In the genomic region with DNA sequence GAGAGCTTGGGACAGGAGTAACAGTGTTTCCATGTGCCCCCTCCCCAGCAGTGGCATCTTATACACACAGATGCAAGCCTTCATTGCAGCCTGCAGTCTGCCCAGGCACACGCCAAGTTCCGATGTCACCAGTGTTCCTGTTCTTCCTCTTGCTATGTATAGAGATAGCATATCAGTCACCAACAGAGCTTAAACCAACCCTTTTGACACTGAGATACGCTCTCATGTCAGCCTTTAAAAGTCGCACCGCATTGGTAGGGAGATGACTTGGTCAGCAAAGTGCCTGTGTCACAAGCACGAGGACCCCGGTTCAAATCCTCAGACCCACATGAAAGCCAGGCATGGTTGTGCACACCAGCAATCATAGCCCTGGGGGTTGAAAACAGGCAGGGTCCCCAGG, we compare ENCODE assay signal across 22 mouse cellular contexts. TPM values are rescaled to one million over a fixed set of nuclear protein-coding genes. Genes with fewer than 3 reads are reported as not detected.
DNase-seq lines count a peak whose midpoint lies in the region; ATAC-seq and TF ChIP-seq lines count a peak whose summit lies in the region.
"Had no signal": no experiment of that assay in that cellular context is flagged by ENCODE, and none has a peak within 500 bp of the region (broad histone marks: within the 10 kb centered on the region; RNA-seq: fewer than 3 reads in every experiment).

No protein-coding gene starts in this region.

- no peaks in the 10 kb centered on the region for H3K79me2 ChIP-seq in MEL (ENCODE audit: control insufficient read depth, insufficient read depth, low read length, poor library complexity)

- H3K27ac ChIP-seq in gastrocnemius, adult 2 months: no peak overlapping the region
- H3K27ac ChIP-seq in MEL (ENCODE audit: control insufficient read depth, low read depth, low read length): peak overlapping the region; percentile 50; the same call in 1 of the 2 replicates
- H3K27ac ChIP-seq: embryonic facial prominence, embryonic 10.5 days; embryonic facial prominence, embryonic 12.5 days had no signal

- H3K36me3 ChIP-seq in MEL (ENCODE audit: control insufficient read depth in 1 of 2, insufficient read depth in 2 of 2, low read length in 2 of 2): no peaks in the 10 kb centered on the region
- H3K36me3 ChIP-seq: embryonic facial prominence, embryonic 10.5 days; embryonic facial prominence, embryonic 12.5 days; G1E had no signal

- DNase-seq in gastrocnemius, adult 2 months: peak; percentile 4
- no peak for DNase-seq in gastrocnemius, postnatal 10 days
- DNase-seq in MEL (ENCODE audit: low read depth, low spot score): peak; percentile 82
- DNase-seq in cerebellum, postnatal 10 days: no peak
- no peak for DNase-seq in spleen, postnatal 14 days (ENCODE audit: low spot score in 2 of 2)
- DNase-seq: adrenal gland, adult 8-10 months; adrenal gland, postnatal 14 days; adrenal gland, postnatal 36 days; cerebellum, adult 11-12 months; cerebellum, adult 2 months; cerebellum, adult 9-11 months; cerebellum, postnatal 25 days had no signal

- TF ChIP-seq RAD21 in MEL (IDR thresholded peaks at IDR 0.05; ENCODE audit: low read depth, low read length): no peak

- no peak overlapping the region for H3K4me3 ChIP-seq in gastrocnemius, adult 2 months
- no peak overlapping the region for H3K4me3 ChIP-seq in MEL (ENCODE audit: control insufficient read depth in 1 of 2, insufficient read depth in 1 of 2, low read depth in 2 of 2, low read length in 2 of 2)
- H3K4me3 ChIP-seq: embryonic facial prominence, embryonic 10.5 days; embryonic facial prominence, embryonic 12.5 days had no signal

- TF ChIP-seq CTCF in gastrocnemius, adult 2 months (IDR thresholded peaks at IDR 0.05): no peak
- TF ChIP-seq CTCF in MEL (IDR thresholded peaks at IDR 0.05 in 2 of 3, conservative IDR thresholded peaks at IDR 0.05 in 1 of 3; ENCODE audit: control insufficient read depth in 1 of 3, insufficient read depth in 1 of 3, low read depth in 2 of 3, low read length in 3 of 3, poor library complexity in 1 of 3, severe bottlenecking in 1 of 3): no peak

- TF ChIP-seq POLR2A in MEL (IDR thresholded peaks at IDR 0.05; ENCODE audit: control insufficient read depth in 1 of 2, insufficient read depth in 1 of 2, low read depth in 1 of 2, low read length in 2 of 2, poor library complexity in 1 of 2): no peak

- peak; percentile 88 to 89 for TF ChIP-seq EP300 in MEL (IDR thresholded peaks at IDR 0.05; ENCODE audit: low read depth in 1 of 2, low read length in 2 of 2)

- no peaks in the 10 kb centered on the region for H3K27me3 ChIP-seq in MEL (ENCODE audit: control insufficient read depth in 1 of 2, insufficient read depth in 2 of 2, low read length in 2 of 2)
- H3K27me3 ChIP-seq: embryonic facial prominence, embryonic 12.5 days; Patski had no signal

- H3K9me3 ChIP-seq in MEL (replicated peaks; ENCODE audit: insufficient read depth, low read length): no peaks in the 10 kb centered on the region
- H3K9me3 ChIP-seq: embryonic facial prominence, embryonic 12.5 days had no signal

- peaks cover 6 to 12% of the 10 kb centered on the region in 2 experiments for H3K4me1 ChIP-seq in MEL (ENCODE audit: control insufficient read depth in 1 of 2, insufficient read depth in 2 of 2, low read length in 2 of 2)
- H3K4me1 ChIP-seq: embryonic facial prominence, embryonic 10.5 days; embryonic facial prominence, embryonic 12.5 days had no signal

- 0 out of 2 replicates have a peak, but pooled peaks have one; percentile 30 for ATAC-seq in common myeloid progenitor, adult 5-6 weeks (replicated peaks; ENCODE audit: low read depth, poor library complexity, severe bottlenecking)
- ATAC-seq in megakaryocyte-erythroid progenitor cell, adult 5-6 weeks (replicated peaks; ENCODE audit: low FRiP score, low TSS enrichment, poor library complexity, severe bottlenecking): peak; percentile 70
- ATAC-seq: activated CD4-positive, CD25-positive, alpha-beta regulatory T cell, adult 4 months; CD4-positive, CD25-positive, alpha-beta regulatory T cell, adult 4 months; forebrain, embryonic 14.5 days; forebrain, embryonic 16.5 days; Patski had no signal

- no peak overlapping the region for H3K9ac ChIP-seq in MEL (ENCODE audit: control insufficient read depth, low read depth, low read length, poor library complexity, severe bottlenecking)
- H3K9ac ChIP-seq: embryonic facial prominence, embryonic 12.5 days had no signal

- intact Hi-C loops in gastrocnemius, adult 2 months (cut with DNase I): no loop called here

TF ChIP-seq in MEL, 35 proteins besides CTCF, POLR2A, EP300 and RAD21:
- TF ChIP-seq TCF12 (IDR thresholded peaks at IDR 0.05; ENCODE audit: low read depth, low read length): peak; percentile 94
- no peak; the same call in 1 of the 2 replicates for TF ChIP-seq SIN3A (IDR thresholded peaks at IDR 0.05; ENCODE audit: low read length)
- TF ChIP-seq KAT2A (conservative IDR thresholded peaks at IDR 0.05; ENCODE audit: low read depth, low read length): no peak
- TF ChIP-seq NELFE (IDR thresholded peaks at IDR 0.05; ENCODE audit: low read depth, low read length): no peak
- no peak for TF ChIP-seq ZNF384 (IDR thresholded peaks at IDR 0.05; ENCODE audit: low read depth, low read length)
- peak; percentile 81; the same call in 1 of the 2 replicates for TF ChIP-seq MXI1 (IDR thresholded peaks at IDR 0.05; ENCODE audit: low read depth, low read length)
- TF ChIP-seq MYC (IDR thresholded peaks at IDR 0.05; ENCODE audit: low read depth, low read length): peak; percentile 76
- TF ChIP-seq BHLHE40 (IDR thresholded peaks at IDR 0.05; ENCODE audit: borderline replicate concordance, low read depth, low read length): no peak
- TF ChIP-seq MAX (IDR thresholded peaks at IDR 0.05; ENCODE audit: low read length): peak; percentile 72
- TF ChIP-seq GATA1 (IDR thresholded peaks at IDR 0.05; ENCODE audit: low read depth, low read length): peak; percentile 90
- peak; percentile 73 for TF ChIP-seq ETS1 (IDR thresholded peaks at IDR 0.05; ENCODE audit: low read depth, low read length)
- 0 out of 2 replicates have a peak, but pooled peaks have one; percentile 26 for TF ChIP-seq RCOR1 (IDR thresholded peaks at IDR 0.05; ENCODE audit: low read depth, low read length)
- peak; percentile 75 for TF ChIP-seq TAL1 (IDR thresholded peaks at IDR 0.05; ENCODE audit: low read length)

RNA-seq across cellular contexts. Expression of a gene that starts 55.0 kb away (rescaled TPM):
- total RNA-seq in gastrocnemius, adult 2 months (2021): under 1 TPM; 0.03 to 0.22 TPM
- total RNA-seq in gastrocnemius, postnatal 10 days (2021): under 1 TPM; 0.07 to 0.19 TPM
- 0.03 and 0.04 TPM in 2 replicates for total RNA-seq in MEL (2012; rRNA removed)
- under 1 TPM in 1 of 2 experiments, not detected in 1; 0.11 TPM for polyA plus RNA-seq in MEL (2012; ENCODE audit: insufficient read depth in 1 of 2, insufficient read length in 2 of 2, low read depth in 1 of 2, low replicate concordance in 2 of 2, missing spikeins in 1 of 2)
- total RNA-seq in common myeloid progenitor, adult 5-6 weeks (2017): not detected in 2 replicates
- not detected in 2 replicates for total RNA-seq in megakaryocyte-erythroid progenitor cell, adult 5-6 weeks (2014; fragmentation: Nextera tagmentation)
- total RNA-seq in megakaryocyte-erythroid progenitor cell, adult 5-6 weeks (2017): not detected in 2 replicates
- polyA plus RNA-seq: activated CD4-positive, CD25-positive, alpha-beta regulatory T cell, adult 4 months; G1E had no signal

Comparison
In these comparisons a context has a peak if more than half of its experiments do, and no peak if none do; other contexts are left out.
1. DNase-seq: peak in gastrocnemius, adult 2 months (single experiment) and MEL (single experiment); none in gastrocnemius, postnatal 10 days (single experiment), cerebellum, postnatal 10 days (0 of 2) and spleen, postnatal 14 days (0 of 2).